Mouse (Mus musculus) ES-Bruce4 (cell line): ENCODE results near the gene Nos1ap. TPM values are rescaled to one million over a fixed set of nuclear protein-coding genes. Genes with fewer than 3 reads are reported as not detected.

Experiments
- H3K27ac ChIP-seq: 2 replicates; pipeline ENCODE4 v1.5.1; 2012; ENCODE audit warnings: low read length, inconsistent platforms; ENCODE audit not compliant: insufficient read depth
- H3K27me3 ChIP-seq: 2 replicates; pipeline ENCODE4 v1.6.1; 2012; ENCODE audit warnings: mild to moderate bottlenecking, low read length, inconsistent platforms; ENCODE audit not compliant: control insufficient read depth, poor library complexity, insufficient read depth, severe bottlenecking
- H3K36me3 ChIP-seq: 2 replicates; pipeline ENCODE4 v1.6.1; 2012; ENCODE audit warnings: inconsistent platforms, mild to moderate bottlenecking, low read length, moderate library complexity; ENCODE audit not compliant: control insufficient read depth, poor library complexity, insufficient read depth, severe bottlenecking
- H3K4me1 ChIP-seq: one replicate; pipeline ENCODE4 v1.8.1; 2011; ENCODE audit warnings: low read length; ENCODE audit not compliant: control insufficient read depth, insufficient read depth
- H3K4me3 ChIP-seq: 2 replicates; pipeline ENCODE4 v1.5.1; 2011; ENCODE audit warnings: low read depth, mild to moderate bottlenecking, low read length
- H3K9ac ChIP-seq: 2 replicates; pipeline ENCODE4 v1.6.1; 2012; ENCODE audit warnings: low read depth, mild to moderate bottlenecking, inconsistent platforms; ENCODE audit not compliant: poor library complexity, severe bottlenecking
- H3K9me3 ChIP-seq: replicated peaks from 2 replicates; pipeline ENCODE4 v1.6.1; 2012; ENCODE audit warnings: mild to moderate bottlenecking, low read length, inconsistent platforms; ENCODE audit not compliant: control insufficient read depth, poor library complexity, insufficient read depth, severe bottlenecking
- CTCF ChIP-seq: IDR thresholded peaks from one replicate; pipeline ENCODE4 v1.8.1; 2011; ENCODE audit warnings: low read depth, low read length
- EP300 ChIP-seq: IDR thresholded peaks from 2 replicates; pipeline ENCODE4 v1.6.1; 2011; ENCODE audit warnings: low read depth, low read length; ENCODE audit not compliant: insufficient read depth
- POLR2A ChIP-seq: IDR thresholded peaks from one replicate; pipeline ENCODE4 v1.8.1; 2011; ENCODE audit warnings: low read length; ENCODE audit not compliant: insufficient read depth
- polyA plus RNA-seq: library from polyadenylated mRNA; stranded (reverse); fragments of >200 nt; gene quantifications from 2 replicates; pipeline ENCODE4 v1.2.4, GENCODE M21; 2011; ENCODE audit warnings: low read depth; ENCODE audit not compliant: missing spikeins, insufficient read depth, insufficient read length

Nos1ap gene
- polyA plus RNA-seq, 1 experiment: 4.6 TPM

DNA sequence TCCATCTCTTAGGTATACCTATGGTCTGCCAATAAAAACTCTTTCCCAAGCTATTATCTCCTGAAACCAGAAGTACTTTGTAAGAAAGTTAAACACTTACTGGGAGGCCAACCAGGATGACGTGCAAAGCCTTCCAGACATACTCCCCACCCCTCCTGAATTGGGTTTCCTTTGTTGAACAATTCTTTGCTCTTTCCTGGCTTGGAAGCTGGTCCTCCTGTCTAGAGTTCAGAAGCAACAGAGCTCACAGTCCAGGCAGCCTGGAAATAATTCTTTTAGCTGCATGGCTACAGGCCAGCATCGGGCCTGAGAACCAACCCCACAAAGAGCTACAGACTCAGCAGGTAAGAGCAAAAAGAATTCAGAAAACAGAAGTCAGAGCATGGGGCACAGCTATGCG lies 243.4 kb downstream of the Nos1ap start:
- Histone ChIP-seq H3K36me3 (no peaks in the 10 kb centered on the region), H3K4me3 (no peak overlapping the region), H3K9ac (no peak overlapping the region), H3K27ac (no peak overlapping the region), H3K4me1 (no peaks in the 10 kb centered on the region), H3K9me3 (no peaks in the 10 kb centered on the region), H3K27me3 (no peaks in the 10 kb centered on the region)
- no peak for TF ChIP-seq EP300
- TF ChIP-seq POLR2A: no peak
- no peak for TF ChIP-seq CTCF

DNA sequence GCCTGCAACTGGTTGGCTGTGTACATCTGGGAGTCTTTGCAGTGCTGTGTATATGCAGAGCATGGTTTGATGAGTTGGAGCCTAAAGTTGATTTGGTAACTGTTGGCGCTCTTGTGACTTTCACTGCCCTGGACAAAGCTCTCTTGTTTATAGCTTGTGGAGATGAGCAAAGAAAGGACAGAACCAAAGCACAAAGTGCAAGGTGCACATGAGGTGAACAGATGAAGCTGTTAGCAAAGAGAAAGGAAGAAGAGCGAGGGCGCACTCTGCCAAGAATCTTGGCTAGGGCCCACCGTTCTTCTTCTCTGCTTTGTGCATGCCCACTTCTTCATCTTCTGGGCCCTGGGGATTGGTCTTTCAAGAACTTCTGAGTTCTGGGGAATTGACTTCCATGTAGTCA lies 245.8 kb downstream of the Nos1ap start:
- H3K27me3 ChIP-seq: no peaks in the 10 kb centered on the region
- H3K4me3 ChIP-seq: no peak overlapping the region
- TF ChIP-seq POLR2A: no peak
- TF ChIP-seq CTCF: no peak
- TF ChIP-seq EP300: no peak
- H3K9ac ChIP-seq: no peak overlapping the region
- H3K27ac ChIP-seq: no peak overlapping the region
- no peaks in the 10 kb centered on the region for H3K36me3 ChIP-seq
- no peaks in the 10 kb centered on the region for H3K9me3 ChIP-seq
- no peaks in the 10 kb centered on the region for H3K4me1 ChIP-seq

DNA sequence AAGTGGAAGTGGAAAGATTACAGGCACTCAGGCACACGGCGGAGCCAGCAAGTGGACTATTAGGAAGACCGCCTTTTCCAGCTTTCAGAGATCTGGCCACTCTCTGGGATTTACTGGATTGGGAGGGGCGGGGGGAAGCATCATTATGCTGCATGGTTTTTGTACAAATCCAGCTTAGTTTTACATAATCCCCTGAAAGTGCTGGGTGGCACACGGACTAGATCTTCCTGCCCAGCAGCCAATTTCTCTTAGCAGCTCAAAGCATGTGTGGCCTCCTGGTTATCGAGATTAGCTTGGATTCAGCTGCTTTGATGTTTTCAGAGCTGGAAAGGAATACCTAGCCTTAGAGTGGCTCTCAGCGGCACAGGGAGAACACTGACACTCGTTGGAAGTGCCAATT lies 246.6 kb downstream of the Nos1ap start:
- H3K9me3 ChIP-seq: no peaks in the 10 kb centered on the region
- H3K4me1 ChIP-seq: no peaks in the 10 kb centered on the region
- TF ChIP-seq CTCF (no peak), EP300 (no peak), POLR2A (no peak)
- H3K36me3 ChIP-seq: no peaks in the 10 kb centered on the region
- H3K9ac ChIP-seq: no peak overlapping the region
- H3K4me3 ChIP-seq: no peak overlapping the region
- no peaks in the 10 kb centered on the region for H3K27me3 ChIP-seq
- H3K27ac ChIP-seq: no peak overlapping the region

DNA sequence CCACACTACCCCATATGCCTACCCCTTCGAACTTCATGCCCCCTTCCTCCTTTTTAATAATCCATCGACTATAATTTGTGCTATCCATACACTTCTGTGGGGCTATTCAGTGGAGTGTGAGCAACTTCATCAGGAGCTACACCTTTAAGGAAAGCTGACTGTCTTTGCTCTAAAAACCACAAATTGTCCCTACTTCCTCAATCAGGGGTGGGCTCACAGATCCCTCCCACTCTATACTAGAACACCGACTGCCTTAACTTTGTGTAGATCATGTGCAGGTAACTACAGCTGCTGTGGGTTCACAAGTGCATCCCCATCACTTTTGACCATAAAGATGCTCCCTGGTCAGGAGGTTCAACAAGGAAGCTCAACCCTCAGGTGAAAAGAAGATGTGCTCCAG lies 249.7 kb downstream of the Nos1ap start:
- TF ChIP-seq EP300 (no peak), POLR2A (no peak), CTCF (no peak)
- H3K9ac ChIP-seq: no peak overlapping the region
- H3K4me1 ChIP-seq: no peaks in the 10 kb centered on the region
- no peak overlapping the region for H3K27ac ChIP-seq
- no peaks in the 10 kb centered on the region for H3K9me3 ChIP-seq
- no peaks in the 10 kb centered on the region for H3K36me3 ChIP-seq
- no peak overlapping the region for H3K4me3 ChIP-seq
- H3K27me3 ChIP-seq: no peaks in the 10 kb centered on the region

DNA sequence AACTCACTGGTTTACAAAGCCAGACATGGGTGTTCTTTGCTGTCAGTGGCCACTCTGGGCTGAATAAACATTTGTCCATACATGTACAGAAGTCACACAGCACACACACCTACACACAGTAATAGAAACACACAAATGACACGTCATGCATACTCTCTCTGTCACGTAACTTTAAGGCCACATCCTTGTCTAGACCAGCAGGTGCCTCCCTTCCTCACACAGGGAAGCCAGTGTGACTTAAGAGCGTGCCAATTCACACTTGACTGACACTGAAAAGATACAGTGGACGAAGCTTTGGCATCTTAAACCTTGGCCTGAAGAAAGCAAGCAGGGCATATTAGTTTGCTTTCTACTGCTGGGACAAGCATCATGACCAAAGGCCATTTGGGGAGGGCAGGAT lies 256.9 kb downstream of the Nos1ap start:
- H3K36me3 ChIP-seq: no peaks in the 10 kb centered on the region
- TF ChIP-seq CTCF (no peak), POLR2A (no peak), EP300 (no peak)

DNA sequence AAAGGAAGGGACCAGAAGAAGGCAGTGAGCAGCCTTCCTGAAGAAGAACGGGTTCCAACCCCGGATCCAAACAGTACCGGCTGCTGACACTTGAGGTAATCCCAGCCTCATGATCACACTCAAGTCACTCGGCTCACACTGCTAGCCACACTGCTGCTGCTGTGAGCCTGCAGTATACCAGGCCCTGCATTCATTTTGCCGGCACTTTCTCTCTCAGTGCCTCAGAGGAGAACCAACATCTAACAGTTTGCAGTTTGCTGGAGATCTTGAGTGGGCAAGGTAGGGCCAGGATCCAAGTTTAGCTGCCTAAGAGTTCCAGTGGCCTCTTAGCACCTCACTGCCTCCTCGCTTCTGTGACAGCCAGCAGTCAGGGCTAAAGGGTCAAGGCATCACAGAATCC lies 257.7 kb downstream of the Nos1ap start:
- no peak overlapping the region for H3K9ac ChIP-seq
- H3K4me3 ChIP-seq: no peak overlapping the region
- no peak for TF ChIP-seq CTCF
- TF ChIP-seq EP300: no peak
- TF ChIP-seq POLR2A: no peak
- H3K4me1 ChIP-seq: no peaks in the 10 kb centered on the region
- no peaks in the 10 kb centered on the region for H3K27me3 ChIP-seq
- H3K36me3 ChIP-seq: no peaks in the 10 kb centered on the region
- H3K27ac ChIP-seq: no peak overlapping the region
- no peaks in the 10 kb centered on the region for H3K9me3 ChIP-seq

More for the DNA sequence above, 256.9 kb downstream of the Nos1ap start:
- Histone ChIP-seq H3K9me3 (no peaks in the 10 kb centered on the region), H3K4me1 (no peaks in the 10 kb centered on the region), H3K9ac (no peak overlapping the region), H3K4me3 (no peak overlapping the region), H3K27ac (no peak overlapping the region), H3K27me3 (no peaks in the 10 kb centered on the region)
